In the genomic region with DNA sequence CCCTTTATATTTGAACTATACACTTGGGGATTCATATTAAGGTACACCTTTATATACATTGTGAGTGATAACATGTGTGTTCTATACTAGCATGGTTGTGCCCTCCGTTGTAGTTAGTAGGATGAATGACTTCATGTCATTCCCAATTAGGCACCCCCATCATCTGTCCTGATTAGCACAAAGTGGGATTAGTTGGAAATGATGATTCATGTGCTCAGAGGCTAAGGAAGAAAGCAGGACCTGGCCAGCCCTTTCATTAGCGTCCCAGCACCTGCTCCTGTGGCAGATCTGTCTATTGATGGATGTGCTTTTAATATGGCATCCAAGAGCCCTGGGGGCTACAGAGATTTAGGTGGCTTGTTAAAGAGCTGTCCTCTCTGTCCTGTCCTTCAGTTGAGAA, we compare ENCODE assay signal across 27 mouse cellular contexts.
A peak's percentile ranks its signal among the peaks of the same experiment; 100 is the strongest.
DNase-seq lines count a peak whose midpoint lies in the region; ATAC-seq lines count a peak whose summit lies in the region.
"Had no signal": no experiment of that assay in that cellular context is flagged by ENCODE, and none has a peak within 500 bp of the region (broad histone marks: within the 10 kb centered on the region; RNA-seq: fewer than 3 reads in every experiment).

No protein-coding gene starts in this region.

- H3K4me1 ChIP-seq in midbrain, embryonic 10.5 days = peaks cover 4% of the 10 kb centered on the region; the same call in 1 of the 2 replicates
- no peaks in the 10 kb centered on the region for H3K4me1 ChIP-seq in midbrain, embryonic 15.5 days
- peaks cover 7% of the 10 kb centered on the region for H3K4me1 ChIP-seq in midbrain, embryonic 13.5 days (replicated peaks)
- H3K4me1 ChIP-seq: forebrain, embryonic 13.5 days; limb, embryonic 12.5 days; liver, embryonic 15.5 days; stomach, embryonic 15.5 days had no signal

- H3K36me3 ChIP-seq in midbrain, embryonic 10.5 days = no peaks in the 10 kb centered on the region
- no peaks in the 10 kb centered on the region for H3K36me3 ChIP-seq in midbrain, embryonic 15.5 days (replicated peaks)
- no peaks in the 10 kb centered on the region for H3K36me3 ChIP-seq in midbrain, embryonic 13.5 days
- H3K36me3 ChIP-seq: limb, embryonic 12.5 days; liver, embryonic 15.5 days; stomach, embryonic 15.5 days had no signal

- no peak for ATAC-seq in midbrain, embryonic 15.5 days (replicated peaks)
- peak; percentile 60; the same call in 1 of the 2 replicates for ATAC-seq in midbrain, embryonic 13.5 days
- ATAC-seq: activated CD4-positive, CD25-positive, alpha-beta regulatory T cell, adult 4 months; forebrain, embryonic 13.5 days; intestine, embryonic 16.5 days had no signal

- H3K9ac ChIP-seq in midbrain, embryonic 15.5 days = no peak overlapping the region
- H3K9ac ChIP-seq in midbrain, embryonic 13.5 days (replicated peaks) = no peak overlapping the region
- H3K9ac ChIP-seq: forebrain, embryonic 13.5 days; limb, embryonic 12.5 days; liver, embryonic 15.5 days; lung, embryonic 14.5 days; stomach, embryonic 15.5 days had no signal

- peak; percentile 12 for DNase-seq in midbrain, embryonic 10.5 days (ENCODE audit: low spot score)
- peak; percentile 12 for DNase-seq in mesoderm, embryonic 11.5 days (ENCODE audit: low read depth, low spot score)
- peak; percentile 17 for DNase-seq in retina, postnatal 7 days (ENCODE audit: low read depth, low spot score)
- DNase-seq in layer of hippocampus, adult 8-10 months (ENCODE audit: low spot score in 2 of 2) = no peak
- DNase-seq: adrenal gland, adult 2 months; adrenal gland, postnatal 36 days; cerebellum, adult 2 months; cerebellum, postnatal 14 days; gastrocnemius, postnatal 14 days; heart, adult 18-20 months; heart, postnatal 36 days; kidney, adult 9 months; kidney, postnatal 10 days; layer of hippocampus, adult 9-11 months; lung, embryonic 14.5 days; lung, postnatal 14 days; right cerebral cortex, postnatal 14 days had no signal

- WGBS in midbrain, embryonic 10.5 days = 75% methylated on average over 2 of the region's 2 CpGs
- 27% methylated on average over 2 of the region's 2 CpGs for WGBS in midbrain, embryonic 15.5 days
- WGBS in midbrain, embryonic 13.5 days = 38% methylated on average over 2 of the region's 2 CpGs

- no peak overlapping the region for H3K4me2 ChIP-seq in midbrain, embryonic 15.5 days
- H3K4me2 ChIP-seq in midbrain, embryonic 13.5 days (replicated peaks) = no peak overlapping the region
- H3K4me2 ChIP-seq: forebrain, embryonic 13.5 days; heart, embryonic 11.5 days; limb, embryonic 12.5 days; liver, embryonic 15.5 days; lung, embryonic 14.5 days; stomach, embryonic 15.5 days had no signal

- peak overlapping the region; percentile 25; the same call in 1 of the 2 replicates for H3K27ac ChIP-seq in midbrain, embryonic 10.5 days (replicated peaks)
- H3K27ac ChIP-seq in midbrain, embryonic 15.5 days = no peak overlapping the region
- no peak overlapping the region for H3K27ac ChIP-seq in midbrain, embryonic 13.5 days
- H3K27ac ChIP-seq: forebrain, embryonic 13.5 days; limb, embryonic 12.5 days; liver, embryonic 15.5 days; stomach, embryonic 15.5 days had no signal

- H3K27me3 ChIP-seq in midbrain, embryonic 10.5 days (ENCODE audit: low read depth, poor library complexity, severe bottlenecking) = no peaks in the 10 kb centered on the region
- no peaks in the 10 kb centered on the region for H3K27me3 ChIP-seq in midbrain, embryonic 15.5 days (replicated peaks)
- no peaks in the 10 kb centered on the region for H3K27me3 ChIP-seq in midbrain, embryonic 13.5 days
- H3K27me3 ChIP-seq: CH12.LX; forebrain, embryonic 13.5 days; limb, embryonic 12.5 days; liver, embryonic 15.5 days; stomach, embryonic 15.5 days had no signal

- no peaks in the 10 kb centered on the region for H3K9me3 ChIP-seq in midbrain, embryonic 10.5 days (replicated peaks)
- no peaks in the 10 kb centered on the region for H3K9me3 ChIP-seq in midbrain, embryonic 15.5 days
- no peaks in the 10 kb centered on the region for H3K9me3 ChIP-seq in midbrain, embryonic 13.5 days
- H3K9me3 ChIP-seq: forebrain, embryonic 13.5 days; limb, embryonic 12.5 days; liver, embryonic 15.5 days; stomach, embryonic 15.5 days had no signal

- no peak overlapping the region for H3K4me3 ChIP-seq in midbrain, embryonic 10.5 days
- H3K4me3 ChIP-seq in midbrain, embryonic 15.5 days = no peak overlapping the region
- H3K4me3 ChIP-seq in midbrain, embryonic 13.5 days (replicated peaks) = no peak overlapping the region
- H3K4me3 ChIP-seq: forebrain, embryonic 13.5 days; limb, embryonic 12.5 days; liver, embryonic 15.5 days; stomach, embryonic 15.5 days had no signal

Comparison
In these comparisons a context has a peak if more than half of its experiments do, and no peak if none do; other contexts are left out.
1. DNase-seq: peak in midbrain, embryonic 10.5 days (single experiment), mesoderm, embryonic 11.5 days (single experiment) and retina, postnatal 7 days (single experiment); none in layer of hippocampus, adult 8-10 months (0 of 2).